Mouse (Mus musculus): ENCODE data around the gene Sit1.

Gene Sit1

DNA sequence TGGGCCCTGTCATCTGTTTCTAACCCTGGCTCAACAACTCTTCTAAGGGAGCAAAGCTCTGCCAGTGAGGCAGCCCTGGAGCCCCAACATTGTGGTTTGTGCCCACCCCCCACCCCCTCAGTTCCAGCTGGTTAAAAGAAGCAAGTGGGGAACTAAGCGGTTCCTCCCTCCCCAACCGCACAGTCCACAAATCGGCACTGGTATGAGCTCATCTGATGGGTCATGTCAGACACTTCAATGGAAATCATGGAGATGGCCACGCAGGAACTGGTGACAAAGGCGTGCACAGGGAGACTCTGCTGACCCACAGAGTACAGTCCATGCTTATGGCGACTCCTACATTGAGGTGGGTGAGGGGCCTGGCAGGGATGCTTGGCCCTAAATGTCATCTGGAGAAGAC lies 17.6 kb downstream of the Sit1 start:
- no peak for DNase-seq

DNA sequence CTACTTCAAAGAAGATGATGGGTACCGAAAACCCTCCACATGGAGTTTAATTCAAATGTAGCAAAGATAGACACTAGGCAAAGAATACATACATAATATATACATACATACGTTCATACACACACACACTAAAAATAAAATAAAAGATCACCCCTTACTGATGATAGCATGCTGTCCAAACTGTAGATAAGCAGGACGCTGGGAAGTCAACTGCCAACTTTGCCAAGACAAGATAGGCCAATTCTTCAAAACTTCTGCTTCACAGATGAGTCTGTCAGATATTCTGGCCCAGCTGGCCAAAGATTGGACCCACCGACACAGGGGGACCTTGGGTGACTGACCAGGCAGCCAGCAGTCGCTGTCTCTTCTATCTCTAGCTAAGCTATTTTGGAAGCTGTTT lies 20.4 kb downstream of the Sit1 start:
- no peak for DNase-seq

DNA sequence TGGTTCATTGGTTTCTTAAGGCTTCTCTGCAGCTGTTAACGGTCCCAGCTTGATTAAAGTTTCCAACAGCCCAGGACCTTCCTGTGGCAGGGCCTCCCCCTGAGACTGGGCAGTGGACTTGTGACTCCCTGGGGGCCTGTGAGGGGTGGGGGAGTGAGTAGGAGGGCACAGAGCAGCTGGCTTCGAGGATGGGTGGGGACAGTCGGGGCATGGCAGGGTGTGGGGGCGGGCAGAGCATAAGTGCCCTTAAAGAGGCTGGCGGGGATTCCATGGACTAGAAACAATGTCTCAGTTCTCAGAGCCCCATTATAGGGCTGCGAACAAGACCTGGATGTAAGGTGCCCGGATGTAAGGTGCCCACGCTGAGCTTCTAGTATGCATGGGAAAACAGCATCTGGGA lies 26.4 kb downstream of the Sit1 start:
- DNase-seq, result no peak

DNA sequence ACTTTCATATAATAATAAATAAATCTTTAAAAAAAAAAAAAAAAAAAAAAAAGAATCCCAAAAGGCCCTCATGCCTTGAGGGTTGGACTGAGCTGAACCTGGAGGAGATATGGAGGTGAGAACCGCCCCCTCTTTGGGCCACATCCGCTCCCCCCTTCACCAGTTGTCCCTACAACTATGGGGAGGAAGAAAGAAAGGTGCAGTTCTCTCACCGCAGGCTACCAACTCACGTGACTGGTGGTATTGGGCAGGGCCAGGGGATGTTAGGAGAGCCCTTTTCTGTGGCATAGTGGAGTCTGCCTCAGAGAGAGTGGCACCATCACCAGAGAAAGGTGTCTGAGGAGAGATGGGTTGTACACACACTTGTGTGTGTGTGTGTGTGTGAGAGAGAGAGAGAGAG lies 27.1 kb downstream of the Sit1 start:
- no peak for DNase-seq

DNA sequence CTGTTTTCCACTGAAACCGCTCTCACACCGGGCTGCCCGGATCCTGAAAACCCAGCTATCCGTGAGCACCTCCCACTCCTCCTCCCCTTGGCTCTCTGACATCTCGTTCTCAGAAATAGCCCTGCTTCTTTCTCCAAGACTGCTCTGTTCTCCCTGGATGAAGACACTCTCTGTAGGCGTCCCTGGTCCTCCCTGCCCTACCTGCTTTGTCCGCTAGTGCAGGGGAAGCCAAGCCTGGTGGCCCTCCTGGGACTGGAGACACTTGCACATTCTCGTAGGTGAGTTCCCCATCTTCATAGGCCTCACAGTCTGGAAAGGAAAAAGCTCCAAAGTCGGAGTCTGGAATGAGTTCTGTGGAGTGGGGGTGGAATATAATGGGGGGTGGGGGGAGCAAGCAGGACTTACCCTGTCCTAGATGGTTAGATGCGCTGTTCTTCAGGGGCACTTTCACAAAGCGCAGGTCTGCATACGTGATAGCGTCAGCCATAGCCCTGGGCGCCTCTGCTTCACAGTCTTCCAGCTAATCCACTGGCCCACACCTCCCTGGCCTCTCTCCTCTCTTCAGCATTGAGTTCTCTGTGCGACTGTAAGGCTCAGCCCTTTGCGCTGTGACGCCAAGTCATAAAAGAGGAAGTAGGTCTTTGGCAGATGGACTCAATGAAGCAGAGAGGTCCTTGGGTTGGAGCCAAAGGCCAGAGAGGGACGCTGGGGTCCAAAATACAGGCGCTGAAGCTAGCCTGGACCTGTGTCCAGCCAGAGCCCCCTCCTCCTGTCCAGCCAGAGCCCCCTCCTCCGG lies 29.3 kb downstream of the Sit1 start, which contains the start of gene Cd72:
TSS of gene Cd72 (minus strand) at position 588 of the 796 bp plus-strand sequence.
- DNase-seq, result no peak

DNA sequence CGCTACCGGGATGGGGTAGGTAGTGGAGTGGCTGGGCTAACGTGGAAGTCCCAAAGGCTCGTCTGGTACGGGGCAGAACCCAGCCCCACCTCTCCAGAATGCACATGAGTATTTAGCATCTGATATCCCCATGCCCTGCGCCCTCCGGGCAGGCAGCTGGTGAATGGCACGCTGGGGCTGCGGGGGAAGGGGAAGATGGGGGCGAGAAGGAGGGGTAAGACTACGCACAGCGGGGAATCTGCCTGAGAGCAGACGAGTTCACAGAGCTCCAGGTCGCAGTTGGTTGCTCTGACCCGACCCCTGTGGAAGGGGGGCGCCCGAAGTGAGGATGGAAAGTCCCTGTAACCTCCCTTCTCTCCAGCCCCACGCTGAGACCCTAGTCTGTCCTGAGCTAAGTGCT lies 30.1 kb downstream of the Sit1 start:
- DNase-seq, result no peak

DNA sequence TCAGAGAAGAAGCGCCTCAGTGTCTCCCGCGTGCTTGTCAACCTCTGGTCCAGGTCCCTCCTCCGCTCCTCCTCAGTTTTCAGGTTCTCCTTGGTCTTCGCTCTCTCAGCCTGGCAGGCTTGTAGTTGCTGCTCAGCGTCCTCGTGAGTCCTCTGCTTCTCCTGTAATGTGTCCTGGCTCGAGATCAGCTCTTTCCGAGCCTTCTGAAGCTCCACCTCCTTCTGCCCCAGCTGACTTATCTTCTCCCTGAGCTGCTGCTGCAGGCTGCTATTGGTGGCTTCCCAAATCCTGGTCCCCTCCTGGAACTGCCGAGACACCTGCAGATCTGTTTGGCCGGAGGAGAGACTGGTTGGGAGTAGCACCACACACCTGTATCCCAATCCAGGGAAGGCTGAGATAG lies 31.2 kb downstream of the Sit1 start:
- DNase-seq, result no peak

DNA sequence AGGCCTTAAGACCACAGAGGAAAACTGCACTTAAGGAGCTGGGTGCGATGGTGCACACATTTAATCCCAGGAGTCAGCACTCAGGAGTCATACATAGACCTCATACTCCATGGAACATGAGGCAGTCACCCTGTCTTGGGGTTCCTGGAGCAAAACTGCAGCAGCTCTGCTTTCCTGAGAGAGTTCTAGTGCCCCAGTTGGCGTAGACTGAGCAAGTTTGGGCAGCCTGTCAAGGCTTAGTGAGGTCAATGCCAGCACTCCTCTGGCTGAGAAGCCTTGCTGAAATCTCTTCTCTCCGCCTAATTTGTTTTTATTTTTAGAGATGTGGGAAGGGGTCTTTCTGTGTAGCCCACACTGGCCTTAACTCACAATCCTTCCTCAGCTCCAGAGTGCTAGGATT lies 35.0 kb downstream of the Sit1 start:
- DNase-seq, result no peak

DNA sequence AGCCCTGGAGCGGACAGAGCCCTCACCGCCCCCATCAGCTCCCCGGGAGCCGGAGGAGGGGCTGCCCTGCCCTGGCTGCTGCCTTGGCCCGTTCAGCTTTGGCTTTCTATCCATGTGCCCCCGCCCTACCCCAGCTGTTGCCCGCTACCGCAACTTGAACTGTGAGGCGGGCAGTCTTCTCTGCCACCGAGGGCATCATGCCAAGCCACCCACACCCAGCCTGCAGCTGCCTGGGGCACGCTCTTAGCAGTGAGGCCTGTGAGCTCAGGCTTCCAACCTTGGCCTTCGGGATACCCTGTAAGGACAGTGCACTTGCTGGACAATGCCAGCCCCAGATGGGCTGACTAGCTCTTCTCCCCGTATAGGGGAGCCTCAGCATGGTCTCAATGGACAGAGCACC lies 36.3 kb downstream of the Sit1 start:
- no peak for DNase-seq

DNA sequence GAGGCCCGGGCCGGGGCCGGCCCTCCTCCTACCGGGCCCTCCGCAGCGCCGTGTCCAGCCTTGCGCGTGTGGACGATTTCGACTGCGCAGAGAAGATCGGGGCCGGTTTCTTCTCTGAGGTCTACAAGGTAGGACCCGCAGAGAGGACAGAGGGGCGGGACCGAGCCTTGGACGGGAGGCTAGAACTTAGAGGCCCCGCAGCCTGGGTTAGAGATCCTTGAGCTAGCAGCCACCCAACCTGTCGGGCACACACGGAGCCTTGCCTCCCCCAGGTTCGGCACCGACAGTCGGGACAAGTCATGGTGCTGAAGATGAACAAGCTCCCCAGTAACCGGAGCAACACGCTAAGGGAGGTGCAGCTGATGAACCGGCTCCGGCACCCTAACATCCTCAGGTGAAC lies 40.0 kb downstream of the Sit1 start:
- no peak for DNase-seq

DNA sequence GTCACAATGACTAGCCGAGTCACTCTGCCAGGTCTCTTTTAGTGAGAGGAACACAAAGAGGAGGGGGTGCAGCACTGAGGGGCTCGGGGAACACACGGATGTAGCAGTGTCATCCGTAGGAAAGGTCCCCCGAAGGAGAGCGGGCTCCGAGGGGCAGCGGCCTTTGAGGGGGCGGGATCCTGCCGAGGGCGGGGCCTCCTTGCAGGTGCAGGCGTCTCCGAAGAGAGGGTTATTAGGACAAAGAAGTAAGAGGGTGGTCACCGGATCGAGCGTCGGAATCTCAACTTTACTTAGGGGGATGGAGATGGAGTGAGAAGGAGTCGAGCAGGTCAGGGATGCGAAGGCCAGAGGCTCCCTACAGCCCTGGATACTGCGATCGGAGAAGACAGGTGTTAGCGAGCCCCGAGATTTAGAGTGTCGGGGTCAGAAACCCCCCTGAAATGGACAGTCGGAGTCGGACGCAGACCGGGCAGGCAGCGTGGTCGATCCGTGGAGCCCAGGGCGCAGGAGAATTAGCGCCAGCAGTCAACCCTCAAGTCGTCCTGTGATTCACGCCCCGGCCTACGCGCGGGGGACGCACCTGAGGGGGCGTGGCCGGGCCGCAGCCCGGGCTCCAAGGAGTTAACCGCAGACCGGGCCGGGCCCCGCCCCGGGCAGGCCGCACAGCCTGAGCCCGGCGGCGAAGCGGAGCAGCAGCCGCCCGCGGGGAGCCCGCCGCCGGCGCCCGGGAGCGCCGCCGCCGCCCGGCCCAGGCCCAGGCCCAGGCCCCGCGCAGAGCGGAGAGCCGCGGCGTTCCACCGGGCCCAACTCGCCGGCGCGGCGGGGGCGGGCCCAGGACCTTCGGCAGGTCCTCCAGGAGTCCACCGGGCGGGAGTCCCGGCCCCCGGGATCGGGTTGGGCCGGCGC lies 40.8 kb downstream of the Sit1 start:
- peak; percentile 69 for DNase-seq

DNA sequence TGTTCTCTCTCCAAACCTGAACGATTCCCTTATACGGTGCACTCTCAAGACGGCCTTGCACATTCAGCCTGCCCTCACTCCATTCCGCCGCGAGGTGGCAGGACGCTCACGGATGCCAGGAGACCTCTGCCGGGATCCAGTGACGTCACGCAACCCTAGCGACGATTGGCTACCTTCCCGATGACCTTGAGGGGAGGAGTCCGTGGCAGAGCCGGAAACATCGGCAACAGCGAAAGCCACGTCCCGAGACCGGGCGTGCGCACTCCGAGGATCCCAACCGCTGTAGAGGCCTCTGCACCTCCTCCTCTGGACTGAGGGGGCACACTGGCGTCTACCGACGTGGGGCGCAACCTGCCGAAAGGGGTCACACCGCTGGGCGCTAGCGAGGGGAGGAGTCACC lies 41.5 kb downstream of the Sit1 start:
- peak; percentile 99 for DNase-seq

DNA sequence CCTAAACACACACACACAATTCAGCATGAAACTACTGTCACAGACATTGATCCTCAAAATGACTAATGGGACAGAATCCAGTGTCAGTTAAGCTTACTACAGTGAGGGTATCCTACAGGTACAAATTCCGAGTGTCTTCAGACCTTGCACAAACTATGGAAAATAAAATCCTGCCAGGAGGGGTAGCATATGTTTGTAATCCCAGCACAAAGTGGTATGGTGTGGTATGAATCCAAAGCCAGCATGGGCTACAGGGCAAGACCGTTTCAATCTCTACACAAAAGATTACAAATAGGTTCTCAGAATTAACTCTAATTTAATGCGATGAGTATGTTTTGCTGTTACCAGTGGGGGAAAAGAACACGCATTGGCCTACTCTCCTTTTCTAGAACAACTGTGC lies 41.9 kb downstream of the Sit1 start, which contains the start of gene Tesk1:
TSS of gene Tesk1 (plus strand) at position 301 of the 400 bp plus-strand sequence.
- no peak for DNase-seq

DNA sequence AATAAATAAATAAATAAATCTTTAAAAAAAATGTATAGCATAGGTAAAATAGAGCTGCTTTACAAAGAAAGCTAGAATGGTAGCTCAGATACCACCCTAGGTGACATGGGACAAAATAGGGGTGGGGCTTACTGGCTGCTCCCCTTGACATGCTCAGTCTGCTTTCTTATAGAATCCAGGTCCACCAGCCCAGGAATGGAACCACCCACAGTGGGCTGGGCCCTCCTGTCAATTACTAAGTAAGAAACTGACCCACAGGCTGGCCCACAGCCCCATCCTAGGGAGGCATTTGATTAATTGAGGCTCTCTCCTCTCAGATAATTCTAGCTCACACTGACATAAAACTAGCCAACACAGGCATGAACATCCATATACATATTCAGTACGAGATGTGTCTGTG lies 50.7 kb downstream of the Sit1 start:
- DNase-seq, result no peak
